Mouse (Mus musculus): ENCODE data around the gene Rnf220. TPM values are rescaled to one million over a fixed set of nuclear protein-coding genes. Genes with fewer than 3 reads are reported as not detected.
A peak's percentile ranks its signal among the peaks of the same experiment; 100 is the strongest.

Rnf220 gene
- total RNA-seq, 2 experiments from 2014 or later: 193 to 218 TPM

DNA sequence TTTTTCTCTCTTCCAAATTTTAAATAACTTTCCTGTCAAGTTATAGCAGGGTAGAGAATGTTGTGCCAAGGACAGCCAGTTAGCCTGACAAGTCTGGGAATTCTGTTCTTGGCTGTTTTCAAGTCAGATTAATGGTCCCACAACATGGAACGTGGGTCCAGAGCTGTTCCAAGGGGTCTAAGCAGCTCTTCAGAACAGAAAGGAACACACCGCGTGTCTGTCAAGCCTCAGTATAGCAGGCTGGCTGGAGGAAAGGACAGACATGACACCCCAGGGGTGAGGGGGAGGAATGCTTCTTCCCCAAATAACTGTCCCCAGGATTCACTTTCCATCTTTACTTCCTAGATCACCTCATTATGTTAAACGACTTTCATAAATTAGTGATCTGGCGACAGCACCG is 5.0 kb downstream of the Rnf220 start:
- no peak for DNase-seq (ENCODE audit: low spot score in 2 of 2)
- intact Hi-C loops (cut with DNase I): no loop called here

GRCm38 (mm10) chr4:117489975-117490374 is 6.9 kb downstream of the Rnf220 start:
- DNase-seq (ENCODE audit: low spot score in 2 of 2): no peak
- intact Hi-C loops (cut with DNase I): no loop called here

- no peak for DNase-seq (ENCODE audit: low spot score in 2 of 2)
- intact Hi-C loops (cut with DNase I): no loop called here
Observed at GRCm38 (mm10) chr4:117489566-117489965, 7.3 kb downstream of the Rnf220 start.

- DNase-seq (ENCODE audit: low spot score in 2 of 2): no peak
- intact Hi-C loops (cut with DNase I): no loop called here
Observed at GRCm38 (mm10) chr4:117487471-117487870, 9.4 kb downstream of the Rnf220 start.

DNA sequence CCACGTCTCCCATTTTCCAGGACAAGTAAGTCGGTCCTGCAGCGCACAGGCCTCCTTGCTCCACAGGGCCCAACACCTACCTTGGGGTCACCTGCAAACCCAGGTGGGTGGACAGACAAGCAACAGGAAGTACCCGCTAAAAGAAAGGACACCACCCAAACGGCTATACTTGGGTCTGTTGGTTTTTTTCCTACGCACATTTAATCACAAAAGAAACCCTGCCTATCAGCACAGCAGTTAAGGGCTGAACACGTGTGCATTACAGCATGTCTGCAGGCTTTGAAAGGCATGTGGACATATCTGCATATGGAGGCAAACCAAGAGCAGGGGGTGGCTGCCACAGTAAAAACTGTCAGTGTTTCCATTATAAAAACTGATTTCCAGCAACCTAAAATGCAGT is 10.7 kb downstream of the Rnf220 start:
- DNase-seq (ENCODE audit: low spot score in 2 of 2): no peak
- intact Hi-C loops (cut with DNase I): no loop called here

DNA sequence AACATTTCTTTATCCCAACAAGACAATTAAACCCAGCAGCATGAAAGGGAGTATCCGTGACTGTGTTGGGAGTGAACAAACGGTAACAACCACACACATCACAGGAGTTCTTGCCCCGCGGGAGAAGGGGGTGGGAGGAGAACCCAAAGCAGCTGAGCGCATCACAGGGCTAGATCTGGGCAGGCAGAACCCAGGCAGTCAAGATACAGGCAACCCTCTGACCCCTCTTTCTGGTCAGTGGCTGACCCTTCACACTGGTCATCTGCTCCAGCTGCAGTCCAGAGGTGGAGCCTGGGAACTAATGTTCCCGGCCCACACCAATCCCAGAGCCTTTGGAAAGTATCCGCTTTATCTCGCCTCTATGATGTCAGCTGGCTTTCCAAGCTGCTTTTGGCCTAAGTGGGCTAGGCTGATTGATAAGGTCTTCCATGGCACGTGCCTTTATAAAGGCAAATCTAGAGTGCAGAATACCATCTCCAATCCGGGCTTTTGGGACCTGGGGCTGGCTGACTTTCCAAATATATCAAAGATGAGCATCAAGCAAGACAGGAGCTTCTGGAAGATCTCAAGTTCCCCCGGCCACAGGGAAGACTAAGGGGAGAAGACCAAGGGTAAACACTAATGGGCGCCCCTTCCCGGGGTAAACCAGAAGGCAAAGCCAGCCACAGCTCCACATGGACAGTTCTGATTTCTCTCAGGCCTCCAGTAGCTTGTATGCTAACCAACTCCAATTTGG is 11.6 kb downstream of the Rnf220 start:
- intact Hi-C loops (cut with DNase I): no loop called here
- no peak for DNase-seq (ENCODE audit: low spot score in 2 of 2)

- DNase-seq (ENCODE audit: low spot score in 2 of 2): peak; percentile 26 to 40
- intact Hi-C loops (cut with DNase I): no loop called here
Observed at GRCm38 (mm10) chr4:117484256-117485044, 12.4 kb downstream of the Rnf220 start.

- intact Hi-C loops (cut with DNase I): no loop called here
Observed at GRCm38 (mm10) chr4:117483931-117484255, 13.0 kb downstream of the Rnf220 start.

DNA sequence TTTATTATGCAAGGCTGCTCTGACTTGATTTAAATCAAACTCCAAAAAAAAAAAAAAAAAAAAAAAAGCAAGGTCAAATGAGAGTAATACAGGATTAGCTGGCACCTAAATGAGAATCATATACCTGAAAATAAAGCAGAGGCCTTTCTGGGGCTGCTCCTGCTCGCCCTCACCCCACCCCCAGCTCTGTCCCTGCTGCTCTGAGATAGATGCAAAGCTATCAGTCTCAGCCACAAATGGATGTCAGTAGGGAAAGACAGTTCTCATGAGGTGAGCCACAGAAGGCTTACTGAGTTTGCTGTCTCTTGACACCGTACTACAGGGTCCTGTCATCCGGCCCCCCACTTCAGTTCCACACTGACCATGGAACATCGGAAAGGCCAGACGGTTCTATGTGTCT is 14.7 kb downstream of the Rnf220 start:
- intact Hi-C loops (cut with DNase I): no loop called here

More at GRCm38 (mm10) chr4:117483931-117484255, 13.0 kb downstream of the Rnf220 start:
- no peak for DNase-seq (ENCODE audit: low spot score in 2 of 2)

DNA sequence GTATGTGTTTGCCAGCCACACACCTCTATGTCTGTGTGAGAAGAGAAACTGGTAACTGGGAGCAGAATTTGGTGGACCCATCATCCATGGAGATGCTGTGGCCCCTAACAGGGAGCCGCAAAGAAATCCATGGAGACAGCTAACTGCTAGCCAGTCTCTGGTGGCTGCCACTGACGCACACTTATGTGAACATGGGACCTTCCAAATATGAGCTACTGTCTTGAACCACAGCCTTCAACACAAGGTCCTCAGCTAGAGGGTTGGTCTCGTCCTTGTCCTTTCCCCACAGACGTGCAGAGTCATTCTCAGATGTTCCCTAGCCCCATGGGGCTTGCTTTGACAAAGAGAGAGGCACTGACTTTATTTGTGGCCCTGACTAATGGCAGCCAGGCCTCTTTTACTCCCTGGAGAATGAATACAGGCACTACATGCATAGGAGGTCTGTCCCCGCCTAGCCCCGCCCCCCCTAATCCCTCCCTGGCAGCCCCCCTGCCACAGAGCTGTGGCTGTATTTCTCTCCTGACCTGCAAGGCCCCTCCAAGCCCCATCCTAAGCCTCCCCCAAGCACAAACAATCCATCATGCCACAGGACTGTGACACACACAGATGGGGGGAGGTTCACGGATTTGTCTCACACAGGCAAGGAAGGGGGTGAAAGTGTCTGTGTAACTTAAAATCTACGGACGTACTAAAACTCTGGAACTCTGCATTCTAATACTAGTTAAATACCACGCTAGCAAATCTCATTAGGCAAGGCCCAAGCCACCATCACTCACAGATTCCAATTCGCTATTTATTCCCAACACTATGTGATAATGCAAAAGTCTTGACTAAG is 16.0 kb downstream of the Rnf220 start:
- intact Hi-C loops (cut with DNase I): no loop called here
- DNase-seq (ENCODE audit: low spot score in 2 of 2): no peak

More for the DNA sequence above, 14.7 kb downstream of the Rnf220 start:
- DNase-seq (ENCODE audit: low spot score in 2 of 2): no peak

GRCm38 (mm10) chr4:117479951-117480350 is 16.9 kb downstream of the Rnf220 start:
- intact Hi-C loops (cut with DNase I): loop anchor here (5.0 kb wide), 1 partner anchor 158 kb away; no protein-coding TSS in a partner anchor
- DNase-seq (ENCODE audit: low spot score in 2 of 2): no peak

GRCm38 (mm10) chr4:117478101-117478673 is 18.7 kb downstream of the Rnf220 start:
- intact Hi-C loops (cut with DNase I): loop anchor here (5.0 kb wide), 1 partner anchor 156 kb away; no protein-coding TSS in a partner anchor
- DNase-seq (ENCODE audit: low spot score in 2 of 2): no peak

- DNase-seq (ENCODE audit: low spot score in 2 of 2): no peak
- intact Hi-C loops (cut with DNase I): loop anchor here (5.0 kb wide), 1 partner anchor 155 kb away; no protein-coding TSS in a partner anchor
Observed at GRCm38 (mm10) chr4:117477401-117477800, 19.5 kb downstream of the Rnf220 start.

DNA sequence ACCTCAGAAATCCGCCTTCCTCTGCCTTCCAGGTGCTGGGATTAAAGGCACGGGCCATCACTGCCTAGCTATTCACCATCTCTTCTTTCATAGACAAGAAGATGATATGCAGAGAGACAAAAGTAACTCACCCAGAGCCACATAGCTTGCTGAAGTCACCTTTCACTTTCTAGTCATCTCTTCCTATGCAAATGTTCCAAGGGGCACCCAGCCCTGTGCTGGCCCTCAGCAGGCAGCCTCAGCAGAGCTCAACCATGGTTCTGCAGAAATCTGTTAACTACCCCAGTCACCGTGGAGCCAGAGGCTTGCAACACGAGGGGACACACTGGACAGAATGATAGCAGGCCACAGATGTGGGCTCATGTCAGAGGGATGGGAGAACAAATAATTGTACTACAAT is 20.1 kb downstream of the Rnf220 start:
- DNase-seq (ENCODE audit: low spot score in 2 of 2): no peak
- intact Hi-C loops (cut with DNase I): loop anchor here (5.0 kb wide), 1 partner anchor 154 kb away; no protein-coding TSS in a partner anchor

- intact Hi-C loops (cut with DNase I): loop anchor here (5.0 kb wide), 1 partner anchor 154 kb away; no protein-coding TSS in a partner anchor
Observed at GRCm38 (mm10) chr4:117476355-117476754, 20.5 kb downstream of the Rnf220 start.

DNA sequence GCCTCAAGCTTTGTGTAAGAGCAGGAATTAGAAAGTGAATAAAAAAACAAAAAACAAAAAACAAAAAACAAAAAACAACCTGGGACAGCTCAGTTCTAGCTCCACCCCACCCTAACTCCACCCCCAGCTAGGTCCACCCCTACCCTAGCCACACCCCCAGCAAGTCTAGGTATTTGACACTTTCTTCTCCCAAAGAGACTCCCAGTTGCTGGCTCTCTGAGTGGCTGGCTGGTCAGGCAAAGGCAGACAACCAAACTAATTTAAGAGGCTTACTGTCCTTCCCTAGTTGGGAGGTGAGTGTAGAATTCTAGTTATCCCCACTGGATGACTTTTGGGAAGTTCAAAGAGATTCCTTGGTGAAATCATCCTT is 22.9 kb downstream of the Rnf220 start:
- intact Hi-C loops (cut with DNase I): no loop called here

More at GRCm38 (mm10) chr4:117476355-117476754, 20.5 kb downstream of the Rnf220 start:
- no peak for DNase-seq (ENCODE audit: low spot score in 2 of 2)

DNA sequence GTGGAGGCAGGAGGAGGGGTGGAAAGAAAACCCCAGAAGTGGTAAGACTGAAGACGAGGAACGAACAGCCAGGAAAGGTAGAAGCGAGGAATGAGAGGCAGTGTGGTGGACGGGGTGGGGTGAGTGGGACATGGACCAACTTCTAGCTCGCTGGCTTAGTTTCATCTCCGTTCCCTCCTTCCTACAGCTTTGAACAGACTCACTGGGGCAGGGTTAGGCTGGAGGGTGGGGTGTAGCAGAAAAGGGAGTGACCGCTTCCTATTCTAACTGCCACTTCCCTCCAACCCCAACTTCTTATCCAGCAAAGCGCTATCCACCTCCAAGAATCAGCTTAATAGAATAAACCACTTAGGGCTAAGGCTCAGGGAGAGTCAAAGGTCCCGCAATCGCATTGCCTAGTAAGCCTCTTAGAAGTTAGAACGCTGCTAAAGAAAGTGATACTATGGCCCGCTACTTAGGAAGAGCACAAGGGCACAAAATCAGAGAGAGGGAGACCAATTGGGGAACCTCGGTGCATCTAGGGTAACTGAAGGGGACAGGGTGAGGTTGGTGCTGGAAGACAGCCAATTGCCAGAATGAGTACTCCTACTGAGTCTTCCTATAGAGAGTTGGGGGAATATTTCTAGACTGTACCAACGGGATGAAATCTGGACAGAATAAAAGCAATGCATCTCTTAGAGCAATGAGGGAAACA is 23.4 kb downstream of the Rnf220 start:
- intact Hi-C loops (cut with DNase I): no loop called here
- no peak for DNase-seq (ENCODE audit: low spot score in 2 of 2)

More for the DNA sequence above, 22.9 kb downstream of the Rnf220 start:
- DNase-seq (ENCODE audit: low spot score in 2 of 2): no peak

- DNase-seq (ENCODE audit: low spot score in 2 of 2): no peak
- intact Hi-C loops (cut with DNase I): no loop called here
Observed at GRCm38 (mm10) chr4:117469471-117469870, 27.4 kb downstream of the Rnf220 start.

DNA sequence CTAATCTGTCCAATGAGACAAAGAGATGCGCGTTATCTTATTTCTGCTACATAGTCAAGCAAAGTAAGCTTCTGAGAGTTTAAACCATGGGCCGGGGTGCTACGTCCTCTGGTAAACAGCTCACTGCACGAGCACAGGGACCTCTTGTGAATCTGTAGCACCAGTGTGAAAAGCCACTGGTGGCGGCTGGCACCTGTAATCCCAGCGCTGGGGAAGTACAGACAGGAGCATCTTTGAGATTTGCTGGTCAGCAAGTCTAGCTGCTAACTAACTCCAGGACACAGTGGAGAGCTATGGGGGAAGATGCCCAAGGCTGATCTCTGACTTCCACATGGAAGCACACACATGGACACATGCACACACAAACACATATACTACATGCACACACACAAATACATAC is 28.9 kb downstream of the Rnf220 start:
- DNase-seq (ENCODE audit: low spot score in 2 of 2): no peak
- intact Hi-C loops (cut with DNase I): no loop called here

Measured in left cerebral cortex, postnatal 36 days (tissue).